Mouse (Mus musculus): ENCODE results near the gene Masp2. TPM values are rescaled to one million over a fixed set of nuclear protein-coding genes. Genes with fewer than 3 reads are reported as not detected.
A peak's percentile ranks its signal among the peaks of the same experiment; 100 is the strongest.

Masp2 gene
- polyA plus RNA-seq, 1 experiment from 2014 or later = 0.33 TPM

DNA sequence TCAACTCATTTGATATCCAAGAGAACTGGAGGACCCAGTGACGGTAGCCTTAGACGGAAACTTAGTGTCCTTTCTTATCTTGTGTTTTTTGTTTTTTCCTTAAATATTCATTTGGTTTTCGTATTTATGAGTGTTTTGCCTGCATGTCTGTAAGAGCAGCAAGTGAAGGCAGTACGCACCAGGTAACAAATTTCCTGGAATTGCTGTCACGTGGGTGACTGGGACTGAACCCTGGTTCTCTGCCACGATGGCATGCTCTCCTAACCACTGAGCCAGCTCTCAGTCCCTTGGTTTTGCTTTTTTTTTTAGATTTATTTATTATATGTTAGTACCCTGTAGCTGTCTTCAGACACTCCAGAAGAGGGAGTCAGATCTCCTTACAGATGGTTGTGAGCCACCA, 42.6 kb downstream of the Masp2 start:
- no peak for ATAC-seq
- Histone ChIP-seq H3K36me3 (no peaks in the 10 kb centered on the region), H3K4me3 (replicated peaks) (no peak overlapping the region), H3K4me1 (replicated peaks) (0 out of 2 replicates have a peak, but pooled peaks cover 4% of the 10 kb centered on the region), H3K9ac (no peak overlapping the region), H3K4me2 (replicated peaks) (no peak overlapping the region), H3K27me3 (replicated peaks) (no peaks in the 10 kb centered on the region), H3K9me3 (no peaks in the 10 kb centered on the region), H3K27ac (no peak overlapping the region)
- WGBS = 88% methylated on average over 6 of the region's 6 CpGs

DNA sequence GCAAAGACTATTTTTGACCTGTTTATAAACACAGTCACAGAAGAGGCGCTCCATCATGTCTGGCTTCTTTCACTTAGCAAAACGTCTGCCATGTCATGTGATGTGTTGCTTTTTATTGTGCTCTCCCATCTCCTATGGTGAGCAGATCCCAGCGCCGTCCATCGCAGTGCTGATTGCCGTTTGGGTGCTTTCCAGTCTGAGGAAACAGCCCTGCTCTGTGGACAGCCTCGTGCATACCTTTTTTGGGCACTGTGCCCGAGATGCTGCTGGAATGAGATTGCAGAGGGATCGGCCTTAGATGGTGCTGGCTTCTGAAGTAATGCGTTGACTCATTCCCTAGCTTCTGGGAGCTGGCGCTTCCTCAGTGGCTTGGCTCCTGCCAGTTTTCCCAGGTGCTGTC, 44.3 kb downstream of the Masp2 start:
- no peak overlapping the region for H3K9ac ChIP-seq
- H3K4me3 ChIP-seq (replicated peaks) = no peak overlapping the region
- H3K27me3 ChIP-seq (replicated peaks) = no peaks in the 10 kb centered on the region
- 27% methylated on average over 11 of the region's 11 CpGs for WGBS
- H3K4me2 ChIP-seq (replicated peaks) = no peak overlapping the region
- H3K4me1 ChIP-seq (replicated peaks) = peaks cover 9% of the 10 kb centered on the region; the same call in 1 of the 2 replicates
- no peaks in the 10 kb centered on the region for H3K9me3 ChIP-seq
- H3K27ac ChIP-seq = no peak overlapping the region
- H3K36me3 ChIP-seq = no peaks in the 10 kb centered on the region
- ATAC-seq = peak; percentile 26; the same call in 1 of the 2 replicates

DNA sequence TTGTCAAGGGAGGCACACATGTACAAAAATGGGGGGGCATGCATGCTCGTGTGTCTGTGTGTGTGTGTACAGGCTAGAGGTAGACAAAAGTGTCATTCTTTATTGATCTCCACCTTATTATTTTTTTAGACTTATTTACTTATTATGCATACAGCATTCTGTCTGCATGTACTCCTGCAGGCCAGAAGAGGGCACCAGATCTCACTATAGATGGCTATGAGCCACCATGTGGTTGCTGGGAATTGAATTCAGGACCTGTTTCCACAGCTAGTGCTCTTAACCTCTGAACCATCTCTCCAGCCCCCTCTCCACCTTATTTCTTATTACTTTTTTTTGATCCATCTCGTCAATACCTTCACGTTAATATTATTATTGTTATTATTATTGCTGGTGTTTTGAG, 47.0 kb downstream of the Masp2 start:
- H3K9me3 ChIP-seq = no peaks in the 10 kb centered on the region
- WGBS = 62% methylated on average over 3 of the region's 3 CpGs
- no peak for ATAC-seq
- no peak overlapping the region for H3K4me2 ChIP-seq (replicated peaks)
- H3K4me3 ChIP-seq (replicated peaks) = no peak overlapping the region
- no peak overlapping the region for H3K27ac ChIP-seq
- no peak overlapping the region for H3K9ac ChIP-seq
- peaks cover 6% of the 10 kb centered on the region; the same call in 1 of the 2 replicates for H3K4me1 ChIP-seq (replicated peaks)
- no peaks in the 10 kb centered on the region for H3K27me3 ChIP-seq (replicated peaks)
- H3K36me3 ChIP-seq = no peaks in the 10 kb centered on the region

DNA sequence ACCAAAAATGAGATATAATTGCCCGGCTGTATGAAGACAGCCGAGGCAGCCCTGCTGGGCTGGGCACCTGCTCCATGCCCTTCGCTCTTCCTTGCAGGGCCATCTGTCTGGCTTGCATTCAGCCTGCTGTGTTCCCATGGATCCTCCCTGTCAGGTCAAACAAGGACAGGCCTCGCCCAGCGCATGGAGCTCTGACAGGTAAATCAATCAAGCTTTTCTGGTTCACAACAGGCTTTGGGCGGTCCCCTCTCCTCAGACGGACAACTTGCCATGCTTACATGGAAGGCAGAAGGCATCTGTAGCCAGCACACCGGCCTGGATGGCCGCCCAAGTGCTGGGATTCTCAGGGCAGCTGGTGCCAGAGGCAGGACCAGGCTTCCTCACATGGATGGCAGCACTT, 48.7 kb downstream of the Masp2 start:
- no peaks in the 10 kb centered on the region for H3K9me3 ChIP-seq
- H3K36me3 ChIP-seq = no peaks in the 10 kb centered on the region
- H3K9ac ChIP-seq = no peak overlapping the region
- H3K27ac ChIP-seq = no peak overlapping the region
- no peaks in the 10 kb centered on the region for H3K27me3 ChIP-seq (replicated peaks)
- no peak overlapping the region for H3K4me2 ChIP-seq (replicated peaks)
- H3K4me3 ChIP-seq (replicated peaks) = no peak overlapping the region
- ATAC-seq = peak; percentile 83
- peaks cover 6% of the 10 kb centered on the region; the same call in 1 of the 2 replicates for H3K4me1 ChIP-seq (replicated peaks)
- WGBS = 55% methylated on average over 9 of the region's 9 CpGs

DNA sequence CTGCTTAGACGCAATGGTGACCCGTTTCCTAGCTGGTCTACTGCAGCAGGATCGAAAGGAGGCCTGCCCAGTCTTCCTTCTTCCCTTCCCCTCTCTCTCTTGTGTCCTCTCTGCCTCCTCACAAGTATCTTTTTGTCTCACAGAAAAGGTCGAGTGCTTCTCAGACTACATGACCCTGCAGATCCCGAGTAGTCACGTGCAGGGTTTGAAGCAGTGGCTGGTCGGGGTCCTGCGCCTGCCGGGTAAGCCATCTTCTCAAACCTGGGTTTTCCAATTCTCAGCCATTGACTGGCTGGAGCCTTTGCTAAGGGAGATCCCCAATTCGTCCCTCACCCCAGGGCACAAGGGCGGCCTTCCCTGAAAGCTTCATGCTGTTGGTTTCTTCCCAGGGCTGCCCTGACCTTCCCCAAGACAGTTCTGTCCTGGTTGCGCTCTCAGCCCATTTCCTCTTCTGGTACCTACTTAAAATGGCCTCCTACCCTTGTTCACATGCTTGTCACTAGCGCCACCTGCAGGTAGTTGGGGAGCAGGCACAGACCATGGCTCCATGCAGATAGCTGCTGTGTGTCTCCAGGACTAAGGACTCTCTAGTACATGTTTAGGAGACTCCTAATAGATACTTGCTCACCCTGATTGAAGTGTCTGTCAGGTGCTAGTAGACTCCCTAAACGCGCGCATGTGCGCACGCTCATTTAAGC, 52.5 kb downstream of the Masp2 start:
- peaks cover 8% of the 10 kb centered on the region; the same call in 1 of the 2 replicates for H3K4me1 ChIP-seq (replicated peaks)
- H3K9ac ChIP-seq = no peak overlapping the region
- no peak overlapping the region for H3K27ac ChIP-seq
- no peak for ATAC-seq
- H3K36me3 ChIP-seq = no peaks in the 10 kb centered on the region
- no peaks in the 10 kb centered on the region for H3K9me3 ChIP-seq
- H3K27me3 ChIP-seq (replicated peaks) = no peaks in the 10 kb centered on the region
- no peak overlapping the region for H3K4me2 ChIP-seq (replicated peaks)
- WGBS = 84% methylated on average over 18 of the region's 18 CpGs
- H3K4me3 ChIP-seq (replicated peaks) = no peak overlapping the region

DNA sequence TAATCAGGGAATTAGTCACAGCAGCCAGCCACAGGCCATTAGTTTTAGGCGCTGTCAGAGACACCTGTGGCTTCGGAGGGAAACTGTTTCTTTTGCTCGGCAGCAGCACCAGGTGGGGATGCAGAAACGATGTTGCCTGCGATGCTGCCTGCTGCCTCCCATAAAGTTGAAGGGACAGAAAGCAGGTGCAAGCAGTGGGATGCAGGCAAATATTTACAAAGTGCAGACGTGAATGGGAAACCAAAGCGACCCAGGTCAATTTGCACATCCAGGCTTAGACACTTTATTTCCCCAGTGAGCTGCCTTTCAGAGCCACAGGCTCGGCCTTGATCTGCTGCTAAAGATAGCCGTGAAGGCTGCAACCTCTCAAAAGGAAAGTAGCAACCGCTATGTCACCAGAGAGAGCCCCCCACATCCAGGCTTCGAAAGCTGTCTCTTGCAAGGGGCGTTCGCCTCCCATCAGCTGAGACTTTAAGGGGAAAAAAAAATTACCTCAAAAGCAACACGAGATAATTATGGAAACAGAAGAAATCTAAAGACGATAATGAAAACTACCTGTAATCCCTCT, 54.4 kb downstream of the Masp2 start:
- WGBS = 23% methylated on average over 15 of the region's 15 CpGs
- H3K9ac ChIP-seq = no peak overlapping the region
- no peak overlapping the region for H3K27ac ChIP-seq
- ATAC-seq = no peak
- H3K4me2 ChIP-seq (replicated peaks) = no peak overlapping the region
- H3K4me1 ChIP-seq (replicated peaks) = peaks cover 2% of the 10 kb centered on the region; the same call in 1 of the 2 replicates
- H3K9me3 ChIP-seq = no peaks in the 10 kb centered on the region
- no peaks in the 10 kb centered on the region for H3K36me3 ChIP-seq
- H3K27me3 ChIP-seq (replicated peaks) = no peaks in the 10 kb centered on the region
- H3K4me3 ChIP-seq (replicated peaks) = no peak overlapping the region

DNA sequence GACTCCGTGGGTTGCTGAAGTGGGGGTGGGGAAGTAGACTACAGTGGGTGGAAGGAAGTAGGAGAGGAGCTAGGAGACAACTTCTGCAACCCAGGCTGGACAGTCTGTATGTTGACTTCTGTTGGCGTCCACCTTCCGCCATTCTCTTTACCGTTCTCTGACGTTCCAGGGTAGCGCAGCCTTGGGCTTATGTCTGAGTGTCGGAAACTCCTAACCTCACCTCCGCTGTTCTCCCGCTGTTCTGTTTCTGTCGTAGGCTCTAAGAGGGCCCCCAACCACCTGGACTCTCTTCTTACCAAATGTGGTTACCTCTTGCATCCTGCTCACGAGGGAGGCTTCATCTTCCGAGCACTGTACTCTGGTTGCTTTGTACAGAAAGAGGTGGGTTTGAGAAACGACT, 55.4 kb downstream of the Masp2 start:
- 75% methylated on average over 13 of the region's 13 CpGs for WGBS
- Histone ChIP-seq H3K27me3 (replicated peaks) (no peaks in the 10 kb centered on the region), H3K36me3 (no peaks in the 10 kb centered on the region), H3K4me1 (replicated peaks) (peaks cover 8% of the 10 kb centered on the region; the same call in 1 of the 2 replicates), H3K9me3 (no peaks in the 10 kb centered on the region), H3K27ac (no peak overlapping the region), H3K4me2 (replicated peaks) (no peak overlapping the region), H3K9ac (no peak overlapping the region), H3K4me3 (replicated peaks) (no peak overlapping the region)
- ATAC-seq = no peak

DNA sequence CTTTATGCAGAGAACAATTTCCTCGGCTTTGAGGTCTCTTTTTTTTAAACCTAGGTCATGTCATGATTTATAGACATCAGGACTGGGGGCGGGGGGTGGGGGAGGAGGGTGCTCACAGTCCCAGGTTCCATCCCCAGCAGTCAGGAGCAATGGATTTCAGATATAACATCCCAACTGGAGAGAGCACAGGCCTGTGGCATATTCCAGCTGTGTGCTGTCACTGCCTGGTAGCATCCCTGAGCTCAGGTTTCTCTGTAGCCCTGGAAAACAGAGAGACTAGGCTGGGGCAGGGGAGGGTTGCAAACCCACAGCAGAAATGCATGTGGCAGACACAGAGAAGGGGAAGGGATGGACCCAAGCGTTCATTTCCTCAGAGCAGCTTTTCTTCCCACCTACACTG, 57.8 kb downstream of the Masp2 start:
- Histone ChIP-seq H3K4me2 (replicated peaks) (no peak overlapping the region), H3K9me3 (no peaks in the 10 kb centered on the region), H3K9ac (no peak overlapping the region), H3K27me3 (replicated peaks) (no peaks in the 10 kb centered on the region), H3K4me3 (replicated peaks) (no peak overlapping the region), H3K27ac (no peak overlapping the region), H3K36me3 (no peaks in the 10 kb centered on the region), H3K4me1 (replicated peaks) (peaks cover 9% of the 10 kb centered on the region; the same call in 1 of the 2 replicates)
- WGBS = 21% methylated on average over 3 of the region's 3 CpGs
- no peak for ATAC-seq

DNA sequence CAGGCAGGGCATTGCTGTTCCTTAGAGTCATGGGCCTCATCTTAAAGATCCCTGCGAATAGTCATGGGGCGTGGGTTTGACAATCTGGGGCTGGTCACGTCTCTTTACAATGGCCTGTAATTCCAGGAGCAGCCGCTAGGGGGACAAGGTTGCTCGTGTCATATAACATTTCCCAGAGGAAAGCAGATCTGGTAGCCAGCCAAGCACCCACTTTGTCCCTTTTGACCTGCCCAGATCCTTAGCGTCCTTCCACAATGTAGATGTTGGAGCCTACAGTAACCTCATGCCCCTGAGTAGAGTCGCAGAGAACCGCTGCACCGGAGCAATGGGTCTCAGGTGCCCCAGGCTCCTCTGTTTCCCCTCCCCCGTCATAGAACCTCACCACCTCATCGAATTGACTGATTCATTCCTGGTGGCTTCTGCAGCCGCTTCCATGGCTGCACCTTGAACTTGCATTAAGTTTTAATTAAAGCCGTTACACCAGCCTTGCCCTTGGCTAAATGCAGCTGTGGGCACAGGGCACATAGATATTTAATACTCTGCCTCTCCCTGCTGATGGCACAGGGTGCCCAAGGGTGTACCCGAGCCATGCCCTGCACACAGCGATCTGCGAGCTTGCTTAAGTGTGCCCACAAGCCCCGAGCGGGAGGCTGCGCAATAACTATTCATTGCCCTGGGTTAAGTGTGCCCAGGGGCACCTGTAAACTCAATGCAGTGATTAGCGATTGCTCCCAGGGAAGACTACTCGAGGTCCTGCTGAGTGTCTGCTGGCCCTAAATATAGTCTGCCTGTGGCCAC, 60.0 kb downstream of the Masp2 start:
- Histone ChIP-seq H3K4me2 (replicated peaks) (0 out of 2 replicates have a peak overlapping the region, but pooled peaks have one; percentile 31), H3K4me1 (replicated peaks) (0 out of 2 replicates have a peak, but pooled peaks cover 6% of the 10 kb centered on the region), H3K9ac (no peak overlapping the region), H3K36me3 (no peaks in the 10 kb centered on the region), H3K9me3 (no peaks in the 10 kb centered on the region), H3K27ac (no peak overlapping the region), H3K4me3 (replicated peaks) (0 out of 2 replicates have a peak overlapping the region, but pooled peaks have one; percentile 4), H3K27me3 (replicated peaks) (no peaks in the 10 kb centered on the region)
- ATAC-seq = peak; percentile 54
- 37% methylated on average over 21 of the region's 21 CpGs for WGBS

DNA sequence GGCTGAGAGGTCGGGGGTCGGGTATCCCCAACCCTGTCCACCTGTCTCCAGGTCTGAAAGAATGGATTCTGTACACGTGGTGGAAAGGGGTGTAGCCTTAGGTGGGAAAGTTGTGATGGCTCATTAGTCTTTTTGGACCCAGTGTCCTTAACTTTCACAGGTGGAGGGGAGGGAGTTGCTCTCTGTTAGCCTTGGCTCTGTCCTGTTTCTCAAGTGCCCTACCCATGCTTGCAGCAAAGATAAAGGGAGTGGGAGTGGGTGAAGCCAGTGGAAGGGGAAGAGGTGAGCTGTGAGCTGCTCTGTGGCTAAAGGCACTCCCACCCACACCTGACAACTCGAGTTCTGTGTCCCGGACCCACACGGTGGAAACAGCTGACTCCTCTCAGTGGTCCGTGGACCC, 61.0 kb downstream of the Masp2 start:
- Histone ChIP-seq H3K4me3 (replicated peaks) (no peak overlapping the region), H3K27me3 (replicated peaks) (no peaks in the 10 kb centered on the region), H3K4me1 (replicated peaks) (0 out of 2 replicates have a peak, but pooled peaks cover 6% of the 10 kb centered on the region), H3K9me3 (no peaks in the 10 kb centered on the region), H3K36me3 (no peaks in the 10 kb centered on the region), H3K27ac (no peak overlapping the region), H3K9ac (no peak overlapping the region), H3K4me2 (replicated peaks) (no peak overlapping the region)
- no peak for ATAC-seq
- 68% methylated on average over 7 of the region's 7 CpGs for WGBS

DNA sequence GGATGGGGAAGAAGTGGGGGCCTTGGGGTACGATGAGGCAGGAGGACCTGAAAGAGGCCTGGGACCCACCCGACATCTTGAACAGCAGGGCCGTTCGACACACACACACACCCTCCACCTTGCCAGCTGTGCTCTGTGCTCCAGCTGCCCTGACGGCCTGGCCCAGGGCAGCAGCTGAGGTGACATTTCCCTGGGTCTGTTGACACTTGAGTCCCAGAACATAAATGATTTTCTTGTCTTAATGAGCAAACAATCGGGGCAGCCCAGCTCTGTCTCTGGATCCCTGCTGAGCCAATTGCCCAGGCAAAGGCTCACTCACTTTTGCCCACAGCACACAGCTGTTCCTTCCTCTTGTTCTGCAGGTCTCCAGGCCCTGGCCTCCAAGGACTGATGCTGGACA, 61.7 kb downstream of the Masp2 start:
- no peak overlapping the region for H3K9ac ChIP-seq
- no peaks in the 10 kb centered on the region for H3K27me3 ChIP-seq (replicated peaks)
- WGBS = 45% methylated on average over 6 of the region's 6 CpGs
- no peaks in the 10 kb centered on the region for H3K36me3 ChIP-seq
- H3K4me2 ChIP-seq (replicated peaks) = no peak overlapping the region
- ATAC-seq = peak; percentile 48; the same call in 1 of the 2 replicates
- no peaks in the 10 kb centered on the region for H3K9me3 ChIP-seq
- H3K4me3 ChIP-seq (replicated peaks) = no peak overlapping the region
- H3K4me1 ChIP-seq (replicated peaks) = 0 out of 2 replicates have a peak, but pooled peaks cover 6% of the 10 kb centered on the region
- H3K27ac ChIP-seq = no peak overlapping the region
